Mouse (Mus musculus): ENCODE data around the gene Jaml.

The Jaml gene

DNA sequence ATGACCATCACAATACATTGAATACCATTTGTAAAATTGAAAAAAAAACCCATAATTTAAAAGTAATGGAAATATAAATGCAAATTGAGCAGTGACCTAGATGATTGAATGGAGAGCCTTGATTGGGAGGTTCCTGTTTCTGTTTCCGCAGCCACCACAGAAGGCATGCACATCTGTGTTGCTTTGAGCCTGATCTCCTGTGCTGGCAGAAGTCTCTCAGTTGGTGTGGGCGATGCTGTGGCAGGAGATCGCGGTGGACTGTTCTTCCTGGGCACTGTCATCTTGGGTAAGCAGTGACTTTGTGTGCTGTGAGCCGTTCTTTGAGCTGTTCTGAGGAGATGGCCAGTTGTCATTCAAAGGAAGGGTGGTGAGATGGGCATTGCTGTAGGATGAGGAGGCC lies at the start of gene Jaml:
TSS of gene Jaml (plus strand) at position 173 of the 400 bp plus-strand sequence.
- in situ Hi-C loops (cut with MboI, MseI): no loop called here

DNA sequence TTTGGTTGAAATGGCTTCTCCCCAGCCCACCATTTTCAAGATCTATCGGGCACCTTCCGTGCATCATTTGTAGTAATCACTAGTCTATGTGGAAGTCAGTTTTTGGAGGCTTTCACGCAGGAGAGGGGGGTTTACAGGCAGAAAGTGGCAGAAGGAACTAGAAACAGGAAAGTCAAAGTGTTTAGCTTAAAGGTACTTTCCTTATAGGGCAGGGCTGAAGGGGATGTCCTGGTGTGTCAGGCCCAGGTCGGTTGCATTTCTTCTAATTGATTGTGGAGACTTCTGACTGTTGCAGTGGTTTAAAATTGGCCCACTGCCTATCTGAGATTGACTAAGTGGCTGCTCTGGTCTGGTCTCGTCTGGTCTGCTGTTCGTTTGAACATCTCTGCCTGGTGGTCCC lies 48.6 kb upstream of the Jaml start:
- in situ Hi-C loops (cut with MboI, MseI): loop anchor here in 1 of 2 experiments (10.0 kb wide), 1 partner anchor 374 kb away; no protein-coding TSS in a partner anchor

DNA sequence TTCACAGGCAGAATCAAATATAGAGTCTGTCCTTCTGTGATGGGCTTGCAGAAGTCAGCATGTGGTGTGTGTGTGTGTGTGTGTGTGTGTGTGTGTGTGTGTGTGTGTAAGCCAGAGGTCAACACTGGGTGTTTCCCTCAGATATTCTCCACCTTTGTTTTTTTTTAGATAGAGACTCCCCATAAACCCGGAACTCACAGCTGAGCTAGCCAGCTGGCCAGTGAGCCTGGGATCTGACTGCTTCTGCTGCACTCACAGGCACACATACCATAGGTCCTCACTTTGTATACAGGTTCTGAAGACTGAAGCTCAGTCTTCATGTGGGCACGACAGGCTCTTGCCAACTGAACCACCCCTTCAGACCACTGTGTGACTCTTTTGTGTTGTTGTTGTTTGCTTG lies 46.7 kb upstream of the Jaml start:
- in situ Hi-C loops (cut with MboI, MseI): loop anchor here in 1 of 2 experiments (10.0 kb wide), 1 partner anchor 373 kb away; no protein-coding TSS in a partner anchor

DNA sequence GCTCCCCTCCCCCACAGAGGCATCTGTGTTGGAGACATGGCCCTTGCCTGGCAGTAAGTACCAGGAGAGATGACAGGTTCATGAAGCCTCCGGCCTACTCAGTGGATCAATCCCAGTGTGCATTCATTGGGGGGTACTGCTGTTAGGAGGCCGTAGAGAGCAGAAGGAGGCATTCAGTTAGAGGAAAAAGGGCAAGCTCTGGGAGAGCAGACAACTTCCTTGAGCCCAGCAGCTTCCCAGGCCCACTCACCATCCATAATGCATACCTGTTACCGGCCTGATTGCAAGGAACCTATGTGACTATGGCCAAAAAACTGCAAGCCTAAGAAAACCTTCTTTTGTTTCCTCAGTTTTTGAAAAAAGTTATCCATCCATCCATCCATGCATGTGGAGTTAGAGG lies 44.5 kb upstream of the Jaml start:
- in situ Hi-C loops (cut with MboI, MseI): loop anchor here in 1 of 2 experiments (10.0 kb wide), 1 partner anchor 370 kb away; no protein-coding TSS in a partner anchor

DNA sequence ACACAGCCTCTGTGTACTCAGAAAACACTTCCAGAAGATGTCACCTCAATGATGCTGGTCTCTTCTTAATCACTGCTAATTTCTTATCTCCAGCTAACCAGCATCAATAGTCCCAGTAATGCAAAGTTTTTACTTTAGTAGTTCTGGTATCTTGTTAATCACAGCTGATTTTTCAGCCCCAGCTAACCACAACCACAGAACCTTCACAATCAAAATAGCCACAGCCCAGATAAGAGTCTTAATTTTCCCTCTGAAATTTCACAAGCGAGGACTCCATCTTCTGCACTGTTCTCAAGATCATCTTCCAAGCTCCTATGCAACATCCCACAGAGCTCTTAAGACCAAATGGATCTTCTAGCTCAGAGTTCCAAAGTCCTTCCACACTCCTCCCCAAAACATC lies 41.2 kb upstream of the Jaml start:
- in situ Hi-C loops (cut with MboI, MseI): loop anchor here in 1 of 2 experiments (10.0 kb wide), 1 partner anchor 367 kb away; no protein-coding TSS in a partner anchor

DNA sequence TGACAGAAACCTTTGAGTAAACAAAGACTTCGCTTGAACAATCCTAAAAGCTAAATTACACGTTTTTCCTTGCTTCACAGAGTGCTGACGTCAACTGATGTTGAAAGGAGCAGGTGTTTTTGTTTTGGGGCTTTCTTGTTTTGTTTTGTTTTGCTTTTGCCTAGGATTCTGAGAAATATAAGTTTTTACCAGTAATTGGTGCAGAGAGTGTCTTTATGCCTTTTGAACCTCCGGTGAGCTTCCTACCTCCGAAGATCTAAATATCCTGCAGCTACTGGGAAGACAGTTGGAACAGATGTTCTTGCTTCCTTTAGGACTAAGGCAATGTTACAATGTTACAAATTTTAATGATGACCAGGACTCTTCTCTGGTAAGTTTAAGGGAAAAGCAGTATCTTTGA lies 39.5 kb upstream of the Jaml start, which contains the start of gene Mpzl2:
TSS of gene Mpzl2 (plus strand) at position 301 of the 400 bp plus-strand sequence.
- in situ Hi-C loops (cut with MboI, MseI): loop anchor here in 1 of 2 experiments (10.0 kb wide), 1 partner anchor 365 kb away; no protein-coding TSS in a partner anchor

DNA sequence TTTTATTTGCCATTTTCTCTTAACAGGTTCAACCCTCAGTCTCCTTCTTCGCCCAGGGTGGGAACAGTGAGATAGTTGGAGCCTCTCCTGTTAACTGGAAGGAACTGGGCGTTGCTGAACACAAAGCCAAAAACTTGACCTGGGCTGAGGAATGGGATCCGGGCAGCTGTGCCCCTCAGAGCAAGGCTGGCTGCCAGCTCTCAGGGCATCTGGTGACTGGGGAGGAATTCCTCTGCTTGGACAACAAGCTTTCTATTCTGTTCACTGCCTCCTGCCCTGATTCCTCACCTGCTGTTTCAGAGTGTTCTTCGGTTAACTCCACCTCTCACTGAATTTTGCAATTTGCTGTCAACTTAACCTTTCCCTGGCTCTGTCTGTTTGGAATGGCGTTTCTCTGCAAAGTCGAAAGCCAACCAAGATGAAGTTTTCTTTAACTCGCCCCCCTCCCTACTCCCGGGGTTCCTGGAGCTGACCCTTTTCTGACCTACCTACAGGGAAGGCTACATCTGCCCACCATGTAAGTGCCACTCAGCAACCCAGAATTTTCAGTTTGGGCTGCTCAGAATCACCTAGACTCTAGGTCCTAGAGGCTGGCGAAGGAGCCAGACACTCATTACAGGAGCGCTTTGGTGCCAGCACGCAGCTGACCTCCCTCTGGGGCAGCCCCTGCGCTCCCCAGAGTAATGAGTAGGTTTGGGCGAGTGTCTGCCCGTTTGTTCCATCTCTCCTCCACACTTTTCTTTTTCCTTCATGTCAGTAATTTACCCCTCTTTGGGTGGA lies 38.7 kb upstream of the Jaml start:
- in situ Hi-C loops (cut with MboI, MseI): no loop called here

DNA sequence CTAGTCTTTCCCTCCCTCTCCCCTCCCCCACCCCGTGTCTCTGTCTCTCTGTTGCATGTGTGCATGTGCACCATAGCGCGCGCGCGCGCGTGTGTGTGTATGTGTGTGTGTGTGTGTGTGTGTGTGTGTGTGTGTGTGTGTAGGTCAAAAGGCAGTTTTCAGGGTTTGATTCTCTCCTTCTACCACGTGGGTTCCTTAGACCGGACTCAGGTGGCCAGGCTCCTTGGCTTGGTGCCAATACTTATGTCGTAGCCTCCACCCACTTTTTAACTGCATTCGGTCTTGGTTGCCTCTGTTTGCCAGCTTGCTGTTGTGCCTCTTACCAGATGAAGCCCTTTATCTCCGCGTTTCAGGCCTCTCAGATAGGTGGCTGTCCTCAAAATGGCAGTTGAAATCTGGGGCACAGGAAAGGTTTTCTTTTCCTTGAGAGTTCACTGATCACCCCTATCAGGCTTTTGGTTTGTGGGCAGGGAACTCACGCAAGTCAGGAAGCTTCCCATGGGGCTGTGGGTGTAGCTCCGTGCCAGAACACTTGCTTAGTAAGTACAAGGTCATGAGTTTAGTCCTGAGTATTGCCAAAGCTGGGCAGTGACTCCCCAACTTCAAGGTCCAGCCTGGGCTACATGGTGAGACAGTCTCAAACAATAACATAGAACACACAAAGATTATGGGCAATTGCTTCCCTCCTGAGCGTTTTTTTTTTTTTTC lies 37.7 kb upstream of the Jaml start:
- in situ Hi-C loops (cut with MboI, MseI): no loop called here

DNA sequence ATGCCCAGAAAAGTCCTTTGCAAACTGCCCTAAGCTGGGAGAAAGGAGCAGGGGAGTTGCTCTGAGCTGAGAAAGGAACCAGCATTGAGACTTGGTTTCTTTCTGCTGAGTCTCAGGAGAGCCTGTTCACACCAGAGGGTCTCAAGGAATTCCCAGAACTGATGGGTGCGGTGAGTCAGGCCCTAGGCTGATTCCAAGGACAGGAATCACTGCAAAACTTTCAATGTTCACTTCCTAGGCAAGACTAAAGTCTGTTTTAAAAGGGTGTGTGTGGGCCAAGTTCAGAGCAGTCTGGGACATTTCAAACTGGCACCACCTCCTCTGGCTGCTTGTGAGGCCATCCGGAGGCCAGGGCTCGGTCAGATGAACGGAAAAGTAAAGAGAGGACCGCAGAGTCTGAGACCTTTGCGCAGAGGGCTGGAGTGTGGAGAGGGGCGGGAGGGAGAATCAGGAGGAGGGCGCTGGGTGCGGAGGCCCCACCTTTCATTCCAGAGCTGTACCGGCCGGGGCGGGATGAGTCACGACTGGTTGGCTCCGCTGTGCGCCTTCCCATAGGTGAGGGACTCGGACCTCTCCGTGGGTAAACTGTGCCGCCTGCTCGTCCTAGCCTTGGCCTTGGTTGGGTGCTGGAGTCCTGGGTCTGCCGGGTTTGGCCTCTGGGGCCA lies 36.8 kb upstream of the Jaml start:
- in situ Hi-C loops (cut with MboI, MseI): no loop called here

DNA sequence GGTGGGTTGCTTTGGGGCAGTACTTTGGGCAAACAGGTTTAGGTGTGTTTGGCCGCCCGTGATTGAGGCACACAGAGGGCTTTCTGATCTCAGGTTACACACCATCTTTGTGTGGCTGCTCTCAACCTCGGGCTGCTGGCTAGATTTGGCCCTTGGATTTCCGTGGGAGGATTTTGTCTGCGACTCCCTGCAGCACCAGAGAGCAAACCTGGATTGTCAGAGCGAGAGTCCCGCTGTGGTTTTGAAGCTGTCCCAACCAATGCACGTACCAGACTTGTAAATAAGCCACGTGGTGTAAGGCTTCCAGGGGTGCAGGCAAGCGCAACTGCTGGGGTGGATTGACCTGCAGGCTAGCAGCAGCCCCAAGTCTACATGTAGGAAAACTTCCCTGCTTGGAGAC lies 36.0 kb upstream of the Jaml start:
- in situ Hi-C loops (cut with MboI, MseI): no loop called here

DNA sequence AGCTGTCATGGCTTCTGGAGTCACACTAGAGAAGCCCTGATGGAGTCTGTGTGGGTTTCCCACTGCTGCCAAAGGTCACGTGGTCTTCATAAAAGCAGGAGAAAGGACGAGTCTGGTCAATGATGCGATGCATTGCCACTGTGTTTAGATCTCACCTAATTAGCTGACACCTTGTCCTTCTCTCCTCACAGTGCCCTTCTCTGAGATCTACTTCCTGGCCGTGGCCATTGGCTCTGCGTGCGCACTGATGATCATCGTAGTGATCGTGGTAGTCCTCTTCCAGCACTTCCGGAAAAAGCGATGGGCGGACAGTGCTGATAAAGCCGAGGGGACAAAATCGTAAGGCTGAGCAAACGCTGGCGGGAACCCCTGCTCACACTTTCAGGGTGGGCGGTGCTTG lies 32.0 kb upstream of the Jaml start:
- in situ Hi-C loops (cut with MboI, MseI): no loop called here

DNA sequence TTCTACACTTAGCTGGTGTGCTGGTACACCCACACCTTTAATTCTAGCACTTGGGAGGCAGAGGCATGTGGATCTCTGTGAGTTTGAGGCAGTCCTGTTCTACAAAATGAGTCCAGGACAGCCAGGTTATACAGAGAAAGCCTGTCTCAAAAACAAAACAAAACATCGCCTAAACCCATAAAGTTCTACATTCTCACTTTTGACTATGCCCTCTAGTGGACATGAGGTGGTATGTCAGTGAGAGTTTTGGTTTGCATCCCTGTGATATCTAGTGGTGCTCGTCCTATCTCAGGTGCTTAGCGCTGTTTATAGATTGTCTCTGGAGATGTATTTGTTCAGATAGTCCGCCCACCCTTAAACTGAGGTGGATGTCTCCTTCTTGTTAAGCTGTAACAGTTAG lies 30.5 kb upstream of the Jaml start:
- in situ Hi-C loops (cut with MboI, MseI): no loop called here

DNA sequence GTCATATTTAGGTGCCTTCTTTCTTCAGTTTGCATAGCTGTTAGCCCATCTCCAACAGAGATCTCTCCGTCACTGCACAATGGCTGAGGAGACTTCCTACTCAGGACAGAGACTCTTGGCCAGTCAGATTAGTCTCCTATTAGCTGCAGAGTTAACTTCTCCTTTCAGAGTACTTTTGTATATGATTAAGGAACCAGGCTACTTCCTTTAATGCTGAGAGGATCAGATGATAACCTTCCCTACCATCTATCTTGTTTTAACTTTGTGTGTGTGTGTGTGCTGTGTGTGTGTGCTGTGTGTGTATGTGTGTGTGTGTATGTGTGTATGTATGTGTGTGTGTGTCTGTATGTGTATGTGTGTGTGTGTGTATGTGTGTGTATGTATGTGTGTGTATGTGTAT lies 29.3 kb upstream of the Jaml start:
- in situ Hi-C loops (cut with MboI, MseI): no loop called here

DNA sequence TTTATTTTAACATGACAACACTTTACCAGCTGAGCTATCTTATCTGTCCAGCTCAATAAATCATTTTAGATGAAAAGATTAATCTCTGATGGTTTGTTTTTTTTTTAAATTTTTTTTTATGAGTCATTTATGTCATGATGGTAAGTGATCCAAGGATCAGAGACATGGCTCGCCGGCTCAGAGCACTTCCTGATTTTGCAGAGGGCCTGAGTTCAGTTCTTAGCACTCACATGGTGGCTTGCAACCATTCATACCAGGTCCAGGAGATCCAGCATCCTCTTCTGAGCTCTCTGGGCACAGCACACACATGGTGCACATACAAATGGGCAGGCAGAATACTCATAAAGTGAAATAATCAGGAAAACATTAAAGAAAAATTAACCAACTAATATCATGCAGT lies 28.7 kb upstream of the Jaml start:
- in situ Hi-C loops (cut with MboI, MseI): no loop called here

DNA sequence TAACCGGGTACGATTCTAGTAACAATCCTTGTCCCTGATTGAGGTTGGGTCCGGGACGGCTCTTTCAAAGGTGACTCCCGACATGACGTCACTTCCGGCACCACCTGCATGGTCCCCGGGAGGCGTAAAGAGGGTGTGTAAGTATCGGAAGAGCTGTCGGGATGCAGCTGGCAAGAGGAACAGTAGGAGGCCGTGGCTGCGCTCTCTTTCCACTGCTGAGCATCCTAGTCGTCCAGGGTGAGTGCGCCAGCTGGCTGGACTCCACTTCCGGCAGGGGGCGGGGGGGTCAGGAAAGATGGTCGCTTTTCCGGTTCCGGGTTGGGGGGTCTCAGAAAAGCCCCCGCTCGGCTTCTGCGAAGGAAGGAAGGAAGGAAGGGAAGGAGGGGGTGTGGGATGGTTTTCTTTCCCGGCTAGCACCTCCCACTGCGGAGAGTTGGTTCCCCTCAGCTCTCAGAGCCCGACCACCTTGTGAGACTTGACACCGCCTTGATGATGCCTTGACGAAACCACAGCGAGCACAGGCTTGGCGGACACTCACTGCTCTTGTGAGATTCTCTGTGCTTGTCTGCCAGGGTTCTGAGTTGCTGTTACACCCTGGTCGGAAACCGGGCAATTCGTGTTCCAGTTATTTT lies 23.8 kb upstream of the Jaml start, which contains the start of gene Mpzl3:
TSS of gene Mpzl3 (plus strand) at position 105 of the 632 bp plus-strand sequence.
- in situ Hi-C loops (cut with MboI, MseI): loop anchor here in 1 of 2 experiments (5.0 kb wide), 1 partner anchor 78 kb away; no protein-coding TSS in a partner anchor

DNA sequence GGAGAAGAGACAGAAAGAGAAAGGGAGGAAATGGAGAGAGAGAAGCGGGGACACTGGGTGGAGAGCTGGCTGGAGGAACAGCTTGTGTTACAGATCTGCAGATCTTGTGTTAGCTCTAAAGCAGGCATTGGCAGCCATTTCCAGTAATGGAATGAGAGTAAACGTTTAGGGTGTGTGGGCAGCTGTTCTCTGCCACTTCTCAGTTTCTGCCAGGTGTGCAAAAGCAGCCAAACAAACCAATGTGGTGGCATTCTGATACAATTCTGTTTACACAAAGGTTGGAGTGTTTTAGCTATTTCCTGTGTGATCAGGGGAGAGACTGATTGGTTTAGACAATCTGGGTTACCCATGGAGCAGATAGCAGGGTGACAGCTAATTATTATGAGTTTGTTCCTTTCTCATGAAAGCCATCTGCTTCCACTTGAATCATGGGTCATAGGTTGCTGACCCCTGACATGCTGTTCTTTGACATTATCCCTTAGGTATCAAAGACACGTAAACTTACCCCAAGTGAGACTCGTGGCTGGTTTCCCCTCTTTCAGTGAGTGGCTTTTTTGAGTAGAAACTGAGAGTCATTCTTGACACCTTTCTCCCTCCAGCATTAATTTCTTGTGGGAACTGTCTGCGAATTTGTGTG lies 20.6 kb upstream of the Jaml start:
- in situ Hi-C loops (cut with MboI, MseI): loop anchor here in 1 of 2 experiments (5.0 kb wide), 1 partner anchor 81 kb away; no protein-coding TSS in a partner anchor

DNA sequence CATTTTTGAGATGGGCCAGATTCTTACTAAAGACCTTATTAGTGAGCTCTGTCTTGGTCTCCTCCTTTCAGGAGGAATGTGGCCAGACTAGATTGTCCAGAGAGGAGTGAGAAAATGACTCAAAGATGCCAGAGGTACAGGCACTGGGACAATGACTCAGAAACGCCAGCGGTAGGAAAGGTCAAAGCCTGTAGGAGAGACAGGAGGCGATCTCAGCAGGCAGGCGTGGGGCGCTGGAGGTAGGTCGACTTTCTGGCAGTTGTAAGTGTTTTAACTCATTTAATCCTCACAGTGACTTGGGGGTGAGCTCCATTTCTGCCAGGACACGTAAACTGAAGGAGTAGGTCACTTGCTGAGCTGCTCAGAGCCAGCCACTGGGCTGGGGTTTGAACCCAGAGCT lies 18.8 kb upstream of the Jaml start:
- in situ Hi-C loops (cut with MboI, MseI): no loop called here

DNA sequence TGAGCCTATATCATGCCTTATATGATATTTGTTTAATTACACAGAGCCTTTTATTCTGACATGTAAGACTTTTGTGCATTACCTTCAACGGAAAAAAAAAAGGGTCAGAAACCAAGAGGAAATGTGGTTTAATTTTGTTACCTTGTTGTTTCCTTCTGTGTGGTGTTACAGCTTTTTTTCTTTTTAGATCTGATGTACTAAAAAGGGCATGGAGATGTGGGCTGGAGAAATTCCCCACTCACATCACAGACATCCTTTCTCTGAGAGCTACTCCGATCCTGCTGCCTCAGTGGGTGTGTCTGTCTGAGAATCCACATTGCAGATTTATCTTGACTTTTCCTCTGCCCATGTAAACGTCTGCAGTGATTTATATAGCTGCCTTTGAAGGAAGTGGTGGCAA lies 16.3 kb upstream of the Jaml start:
- in situ Hi-C loops (cut with MboI, MseI): no loop called here

DNA sequence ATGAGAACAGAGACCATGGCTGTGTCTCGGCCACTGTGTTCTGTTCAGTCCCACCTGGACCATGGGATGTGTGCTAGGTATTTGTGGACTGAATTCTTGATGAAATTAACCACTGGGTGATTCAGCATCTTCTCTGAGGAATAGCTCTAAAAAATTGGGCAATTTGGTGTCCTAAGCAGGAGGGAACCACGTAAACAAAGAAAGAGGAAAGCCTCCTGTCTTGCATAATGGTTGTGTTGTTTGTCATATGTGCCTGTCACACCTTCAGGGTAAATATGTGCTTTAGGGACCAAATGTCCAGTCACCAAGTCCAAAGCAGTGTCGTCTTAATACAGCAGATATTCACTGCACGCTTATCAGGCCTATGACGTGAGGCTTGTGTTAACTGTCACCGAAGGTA lies 14.6 kb upstream of the Jaml start:
- in situ Hi-C loops (cut with MboI, MseI): no loop called here

DNA sequence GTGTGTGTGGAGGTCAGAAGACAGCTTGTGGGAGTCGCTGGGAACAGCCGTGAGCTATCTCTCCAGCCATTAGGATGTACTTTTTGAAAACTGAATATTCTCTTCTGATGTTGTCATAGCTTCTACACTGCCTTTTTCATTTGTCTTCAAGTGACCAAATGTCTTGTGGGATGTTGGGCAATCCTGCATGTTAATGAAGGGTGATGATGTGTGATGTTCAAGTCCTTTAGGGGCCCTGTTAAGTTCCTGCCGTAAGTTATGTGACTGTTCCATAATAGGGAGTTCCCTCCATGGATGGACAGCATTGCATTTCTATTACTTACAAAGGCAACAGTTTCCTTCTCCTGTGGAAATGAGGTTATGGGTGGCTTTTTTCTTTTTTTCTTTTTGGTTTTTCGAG lies 12.2 kb upstream of the Jaml start:
- in situ Hi-C loops (cut with MboI, MseI): no loop called here

DNA sequence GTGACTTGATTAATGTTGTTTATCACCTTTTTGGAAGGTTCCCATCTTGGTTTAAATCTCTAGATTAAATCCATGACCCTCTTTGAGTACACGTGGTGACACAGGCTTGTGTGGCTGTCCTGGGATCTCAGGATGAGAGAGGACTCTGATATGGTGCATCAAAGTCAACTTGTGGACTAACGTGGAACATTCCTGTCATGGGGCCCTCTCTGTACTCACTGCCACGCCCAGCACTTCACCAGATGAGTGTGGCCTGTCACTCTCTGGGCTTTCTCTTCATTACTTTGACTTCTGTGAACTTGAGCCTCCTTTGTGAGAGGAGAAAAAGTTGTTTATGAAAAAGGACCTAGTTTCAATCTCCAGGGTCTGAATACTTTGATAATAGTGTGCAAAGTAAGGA lies 7.2 kb upstream of the Jaml start:
- in situ Hi-C loops (cut with MboI, MseI): no loop called here

All from T-helper 17 cell (primary cell).